Mouse (Mus musculus) erythroblast, embryonic 14.5 days (primary cell): Measurements from ENCODE around the gene Unc93b1.

Experiments used
- GATA1 ChIP-seq: IDR thresholded peaks from 2 replicates; pipeline ENCODE4 v1.6.1; 2012; ENCODE audit warnings: low read length, inconsistent platforms, mixed read lengths
- TAL1 ChIP-seq: IDR thresholded peaks from 3 replicates; pipeline ENCODE4 v1.6.1; 2012; ENCODE audit warnings: low read length, inconsistent platforms, mixed read lengths

GRCm38 (mm10) chr19:3899618-3900017, 35.4 kb upstream of the Unc93b1 start:
- no peak for TF ChIP-seq GATA1
- TF ChIP-seq TAL1: no peak
